Mouse (Mus musculus) hindlimb bud, embryonic 11.5 days (tissue): ENCODE measurements around the gene Cadm1.

Source experiments
- DNase-seq: peaks from one replicate; pipeline ENCODE4 v3.0.0-alpha.2; 2012; ENCODE audit warnings: low read depth, low spot score; ENCODE audit errors: extremely low spot score

Gene Cadm1

GRCm38 (mm10) chr9:47659366-47660090 lies 129.6 kb downstream of the Cadm1 start:
- no peak for DNase-seq

DNA sequence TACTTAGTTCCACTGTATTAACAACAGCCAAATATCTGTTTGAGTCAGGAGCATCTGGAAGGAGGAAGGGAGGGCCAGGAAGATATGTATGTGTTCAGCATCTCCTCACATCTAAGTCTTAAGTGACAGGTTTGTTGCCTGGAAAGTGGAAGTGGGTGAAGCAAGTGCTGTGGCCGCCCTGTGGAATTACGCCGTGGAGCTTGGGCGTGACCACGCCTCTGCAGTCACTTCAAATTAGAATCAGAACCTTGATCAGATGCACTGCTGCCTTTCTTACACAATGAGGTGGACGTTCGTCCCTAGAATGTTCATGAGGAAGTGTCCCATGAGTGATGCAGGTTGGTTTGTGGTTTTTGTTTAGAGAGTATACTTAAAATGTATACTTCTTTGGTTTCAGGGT lies 131.6 kb downstream of the Cadm1 start:
- DNase-seq, result no peak

- DNase-seq, result no peak
These were observed 139.2 kb downstream of the Cadm1 start for GRCm38 (mm10) chr9:47669206-47669605.

GRCm38 (mm10) chr9:47671617-47672016 lies 141.6 kb downstream of the Cadm1 start:
- no peak for DNase-seq

DNA sequence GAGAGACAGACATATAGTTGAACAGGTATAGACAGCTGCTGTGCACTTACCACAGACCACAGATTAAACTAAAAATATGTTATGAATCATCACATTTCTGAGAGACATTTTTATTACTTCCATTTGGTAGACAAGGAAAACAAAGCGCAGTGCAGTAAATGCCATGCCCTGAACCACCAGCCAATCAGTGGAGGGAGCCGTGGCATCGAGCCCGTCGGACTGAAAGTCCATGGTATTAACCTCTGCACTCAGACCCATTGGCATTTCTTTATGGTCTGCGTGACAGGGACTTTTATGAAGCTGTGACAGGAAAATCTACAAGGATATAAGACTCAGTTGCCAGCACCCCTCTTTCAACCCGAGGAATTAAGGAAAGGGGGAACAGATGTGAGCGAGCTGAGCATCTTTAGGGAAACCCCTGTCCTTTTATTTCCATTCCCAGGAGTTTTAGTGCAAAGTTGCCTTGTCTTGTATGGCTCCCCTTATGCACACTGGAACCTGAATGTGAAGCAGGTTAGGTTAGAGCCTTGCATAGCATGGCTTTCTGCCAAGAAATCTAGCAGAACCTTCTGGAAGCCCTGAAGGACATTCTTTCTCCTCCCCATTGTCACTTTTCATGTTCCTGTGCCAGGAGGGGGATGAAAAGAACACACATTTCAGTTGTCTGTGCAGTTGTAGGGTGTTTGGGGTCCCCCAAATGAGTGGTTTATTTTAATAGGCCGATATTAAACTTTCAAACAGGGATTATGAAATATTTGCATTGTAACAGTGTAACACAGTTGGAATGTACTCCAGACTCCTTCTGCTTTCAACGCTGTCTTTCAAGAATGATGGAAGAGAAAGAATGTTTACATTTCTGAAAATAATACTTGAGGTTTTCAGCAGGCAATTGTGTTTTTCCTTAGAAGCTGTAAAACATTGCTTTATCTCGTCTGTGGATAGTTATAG lies 145.1 kb downstream of the Cadm1 start:
- DNase-seq, result no peak

DNA sequence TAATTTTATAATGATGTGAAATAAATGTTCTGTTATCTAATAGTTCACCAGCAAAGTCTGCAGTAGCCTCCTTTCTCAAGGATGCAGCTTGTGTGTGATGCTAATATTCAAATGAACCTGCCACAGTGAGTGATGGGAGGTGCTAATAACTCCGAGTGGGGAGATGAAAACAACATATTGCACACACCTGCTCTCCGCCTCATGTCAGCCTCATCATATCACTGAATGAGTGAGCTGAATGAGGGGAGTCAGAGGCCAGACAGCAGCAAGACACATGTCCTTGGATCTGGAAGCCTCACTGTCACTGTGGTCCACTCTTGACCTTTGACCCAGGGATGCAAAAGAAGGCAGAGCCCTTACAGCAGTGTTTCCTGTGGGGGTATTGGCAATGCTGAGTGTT lies 156.9 kb downstream of the Cadm1 start:
- DNase-seq, result no peak

GRCm38 (mm10) chr9:47687604-47688003 lies 157.6 kb downstream of the Cadm1 start:
- DNase-seq, result no peak

DNA sequence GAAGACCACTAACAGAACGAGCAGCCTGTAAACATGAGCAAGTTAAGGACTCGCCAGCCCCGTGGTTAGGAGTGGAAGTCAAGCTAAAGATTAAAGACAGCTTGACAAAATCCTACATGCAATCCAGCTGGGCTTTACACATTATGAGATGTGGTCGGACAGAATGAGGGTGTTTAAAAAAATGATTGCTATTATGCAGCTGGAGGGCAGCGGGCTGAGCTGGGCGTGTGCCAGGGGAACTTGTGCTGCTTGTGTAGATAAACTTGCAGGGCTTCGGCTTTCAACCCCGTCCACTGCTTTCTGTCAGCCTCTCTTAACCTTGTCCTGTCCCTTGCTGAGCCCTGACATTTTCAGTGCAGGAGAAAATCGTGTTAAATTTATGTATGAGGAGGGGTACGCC lies 158.3 kb downstream of the Cadm1 start:
- DNase-seq, result no peak

- DNase-seq, result no peak
These were observed 162.9 kb downstream of the Cadm1 start for GRCm38 (mm10) chr9:47692911-47693310.

DNA sequence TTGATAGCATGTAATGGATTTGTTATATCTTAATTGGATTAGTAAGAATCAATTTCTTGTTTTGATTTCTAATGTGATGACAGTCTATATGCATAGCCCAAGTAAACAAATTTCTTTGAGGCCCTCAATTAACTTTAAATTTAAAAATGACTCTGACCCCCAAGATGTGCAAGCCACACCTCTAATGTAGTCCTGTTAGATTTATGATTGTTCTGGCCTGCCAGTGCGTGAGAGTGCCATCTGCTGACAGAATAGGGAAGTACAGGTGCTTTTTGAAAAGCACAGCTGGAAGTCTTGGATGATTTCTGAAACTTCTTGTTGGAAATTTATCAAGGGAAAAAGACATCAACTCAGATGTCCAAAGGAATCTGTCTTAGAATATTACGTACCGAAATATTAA lies 169.1 kb downstream of the Cadm1 start:
- no peak for DNase-seq

GRCm38 (mm10) chr9:47700021-47700420 lies 170.0 kb downstream of the Cadm1 start:
- no peak for DNase-seq

GRCm38 (mm10) chr9:47703026-47703876 lies 173.3 kb downstream of the Cadm1 start:
- no peak for DNase-seq

DNA sequence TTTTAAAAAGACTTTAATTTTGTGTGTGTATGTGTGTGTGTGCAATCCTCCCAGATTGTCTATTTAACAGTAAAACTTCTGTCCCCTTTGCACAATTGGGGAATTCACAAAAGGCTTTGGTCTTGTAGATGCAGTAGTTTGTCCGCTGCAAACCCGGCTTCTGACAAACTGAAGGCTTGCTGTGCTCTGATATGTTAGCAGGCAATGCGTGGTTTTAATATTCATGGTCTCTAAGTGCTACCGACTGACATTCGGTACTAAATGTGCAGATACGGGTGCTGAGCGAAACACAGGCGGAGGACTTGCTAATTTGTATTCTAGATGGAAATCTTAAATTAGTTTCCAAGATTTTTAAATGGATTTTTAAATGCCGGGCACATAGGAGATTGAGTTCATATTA lies 176.4 kb downstream of the Cadm1 start:
- no peak for DNase-seq

DNA sequence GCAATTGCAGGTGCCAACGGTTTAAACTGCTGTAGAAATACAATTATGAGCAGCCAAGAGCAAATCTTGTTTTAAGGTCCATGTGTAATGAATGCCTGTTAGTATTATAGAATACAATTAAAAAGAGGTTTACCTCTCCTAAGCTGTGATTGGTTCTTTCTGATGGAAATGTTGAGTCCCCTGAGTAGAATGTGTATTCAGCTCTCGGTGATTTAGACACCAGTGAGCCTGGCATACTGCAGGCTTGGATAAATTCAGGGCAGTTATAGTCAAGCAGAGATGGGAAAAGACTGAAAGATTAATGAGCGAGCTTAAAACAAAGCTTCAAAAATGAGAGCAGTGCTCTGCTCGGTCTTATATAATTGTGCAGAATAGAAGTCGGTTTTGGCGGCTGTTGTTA lies 177.4 kb downstream of the Cadm1 start:
- DNase-seq, result no peak

- no peak for DNase-seq
These were observed 178.3 kb downstream of the Cadm1 start for GRCm38 (mm10) chr9:47708299-47708698.

GRCm38 (mm10) chr9:47710946-47711345 lies 181.0 kb downstream of the Cadm1 start:
- no peak for DNase-seq

GRCm38 (mm10) chr9:47714541-47714940 lies 184.6 kb downstream of the Cadm1 start:
- no peak for DNase-seq

- no peak for DNase-seq
These were observed 185.4 kb downstream of the Cadm1 start for GRCm38 (mm10) chr9:47715415-47715814.

GRCm38 (mm10) chr9:47716883-47717282 lies 186.9 kb downstream of the Cadm1 start:
- no peak for DNase-seq

- no peak for DNase-seq
These were observed 197.6 kb downstream of the Cadm1 start for GRCm38 (mm10) chr9:47727611-47728010.

GRCm38 (mm10) chr9:47728852-47729251 lies 198.9 kb downstream of the Cadm1 start:
- DNase-seq, result no peak
